Mouse (Mus musculus): ENCODE measurements around the gene Srpk1.

Srpk1 gene

DNA sequence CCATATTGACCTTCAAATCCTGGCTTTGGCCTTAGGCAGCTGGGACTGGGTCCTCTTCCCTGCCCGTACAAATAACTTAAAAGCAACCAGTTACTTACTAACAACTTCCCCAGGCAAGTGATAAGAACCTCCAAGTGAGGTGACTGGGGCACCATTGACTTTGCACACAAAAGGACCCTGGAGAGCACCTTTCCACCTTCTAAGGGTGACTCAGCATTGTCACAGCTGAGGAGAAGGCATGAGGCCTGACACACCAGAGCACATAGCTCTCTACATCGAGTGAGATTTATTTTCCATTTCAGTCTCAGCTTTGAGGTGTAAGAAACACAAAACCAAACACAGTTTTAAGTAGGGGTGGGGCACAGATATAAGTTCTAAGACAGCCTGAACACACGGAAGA is 31.9 kb downstream of the Srpk1 start:
- Histone ChIP-seq H3K27me3 (ENCODE audit: control insufficient read depth, insufficient read depth, low read length, poor library complexity, severe bottlenecking) (no peaks in the 10 kb centered on the region), H3K36me3 (ENCODE audit: control insufficient read depth, insufficient read depth, low read length, poor library complexity, severe bottlenecking) (peaks cover 2% of the 10 kb centered on the region)
- DNase-seq (ENCODE audit: low read depth, low spot score): no peak

- no peaks in the 10 kb centered on the region for H3K27me3 ChIP-seq (ENCODE audit: control insufficient read depth, insufficient read depth, low read length, poor library complexity, severe bottlenecking)
- H3K36me3 ChIP-seq (ENCODE audit: control insufficient read depth, insufficient read depth, low read length, poor library complexity, severe bottlenecking): peaks cover 2% of the 10 kb centered on the region
- no peak for DNase-seq (ENCODE audit: low read depth, low spot score)
Observed at GRCm38 (mm10) chr17:28588591-28588990, 33.9 kb downstream of the Srpk1 start.

DNA sequence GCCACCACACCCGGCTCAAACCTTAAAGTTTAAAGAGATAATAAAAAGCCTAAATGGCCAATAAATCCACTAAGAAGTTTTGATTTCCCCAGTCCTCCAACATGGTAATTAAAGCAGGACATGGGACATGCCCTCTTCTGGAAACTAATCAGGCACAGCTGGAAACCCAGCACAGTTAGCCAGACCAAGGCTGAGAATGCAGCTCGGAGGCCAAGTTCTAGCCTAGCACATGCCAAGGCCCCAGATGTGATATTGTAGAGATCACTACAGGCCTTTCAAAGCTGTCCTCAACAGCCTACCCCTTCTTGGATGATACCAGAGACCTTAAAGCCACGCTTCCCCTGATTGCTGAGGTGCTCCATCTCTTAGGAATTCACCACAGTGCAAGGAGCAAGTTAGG is 36.0 kb downstream of the Srpk1 start:
- no peaks in the 10 kb centered on the region for H3K27me3 ChIP-seq (ENCODE audit: control insufficient read depth, insufficient read depth, low read length, poor library complexity, severe bottlenecking)
- peaks cover 2% of the 10 kb centered on the region; the same call in 1 of the 2 replicates for H3K36me3 ChIP-seq (ENCODE audit: control insufficient read depth, insufficient read depth, low read length, poor library complexity, severe bottlenecking)
- DNase-seq (ENCODE audit: low read depth, low spot score): no peak

GRCm38 (mm10) chr17:28581056-28581455 is 41.5 kb downstream of the Srpk1 start:
- no peaks in the 10 kb centered on the region for H3K36me3 ChIP-seq (ENCODE audit: control insufficient read depth, insufficient read depth, low read length, poor library complexity, severe bottlenecking)
- DNase-seq (ENCODE audit: low read depth, low spot score): peak; percentile 17
- no peaks in the 10 kb centered on the region for H3K27me3 ChIP-seq (ENCODE audit: control insufficient read depth, insufficient read depth, low read length, poor library complexity, severe bottlenecking)

- peak; percentile 60 for DNase-seq (ENCODE audit: low read depth, low spot score)
- Histone ChIP-seq H3K27me3 (ENCODE audit: control insufficient read depth, insufficient read depth, low read length, poor library complexity, severe bottlenecking) (no peaks in the 10 kb centered on the region), H3K36me3 (ENCODE audit: control insufficient read depth, insufficient read depth, low read length, poor library complexity, severe bottlenecking) (no peaks in the 10 kb centered on the region)
Observed at GRCm38 (mm10) chr17:28580396-28580795, 42.1 kb downstream of the Srpk1 start.

DNA sequence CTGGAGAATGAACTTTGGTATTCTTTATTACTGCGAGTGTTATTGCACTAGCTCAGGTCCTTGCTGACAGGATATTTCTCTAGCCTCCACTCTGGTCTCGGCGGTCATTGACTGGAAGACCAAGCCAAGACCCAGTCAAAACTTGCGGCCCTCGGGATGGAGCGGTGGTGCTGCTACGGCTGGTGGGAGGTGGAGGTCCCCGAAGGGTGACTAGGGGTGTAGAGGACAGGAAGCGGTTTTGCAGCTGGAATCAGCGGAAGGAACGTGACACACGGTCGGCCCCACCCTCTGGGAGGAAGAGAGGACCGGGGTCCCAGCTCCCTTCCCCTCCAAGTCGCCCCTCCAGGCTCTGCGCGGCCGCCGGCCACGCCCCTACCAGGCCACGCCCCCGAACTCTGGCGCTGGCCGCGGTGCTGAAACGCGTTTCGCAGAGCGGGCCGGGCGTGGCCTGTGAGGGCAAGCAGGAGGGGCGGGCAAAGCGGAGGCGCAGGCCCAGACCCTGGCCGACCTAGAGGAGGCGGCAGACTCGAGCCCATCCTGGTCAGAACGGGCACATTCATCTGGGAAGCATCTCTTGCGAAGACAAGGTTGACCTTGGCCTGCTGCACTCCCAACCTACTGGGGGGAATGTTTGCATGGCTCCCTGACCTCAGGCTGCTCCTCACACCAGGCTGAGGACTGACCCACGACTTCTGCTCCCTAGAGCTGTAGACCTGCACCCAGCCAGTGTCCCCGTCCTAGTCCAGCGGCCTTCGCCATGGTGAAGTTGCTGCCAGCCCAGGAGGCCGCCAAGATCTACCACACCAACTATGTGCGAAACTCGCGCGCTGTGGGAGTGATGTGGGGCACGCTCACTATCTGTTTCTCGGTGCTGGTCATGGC is 47.0 kb downstream of the Srpk1 start, which contains the start of gene Lhfpl5:
TSS of gene Lhfpl5 (plus strand) at position 398 of the 882 bp plus-strand sequence.
- Histone ChIP-seq H3K36me3 (ENCODE audit: control insufficient read depth, insufficient read depth, low read length, poor library complexity, severe bottlenecking) (no peaks in the 10 kb centered on the region), H3K27me3 (ENCODE audit: control insufficient read depth, insufficient read depth, low read length, poor library complexity, severe bottlenecking) (no peaks in the 10 kb centered on the region)
- peak; percentile 53 for DNase-seq (ENCODE audit: low read depth, low spot score)

DNA sequence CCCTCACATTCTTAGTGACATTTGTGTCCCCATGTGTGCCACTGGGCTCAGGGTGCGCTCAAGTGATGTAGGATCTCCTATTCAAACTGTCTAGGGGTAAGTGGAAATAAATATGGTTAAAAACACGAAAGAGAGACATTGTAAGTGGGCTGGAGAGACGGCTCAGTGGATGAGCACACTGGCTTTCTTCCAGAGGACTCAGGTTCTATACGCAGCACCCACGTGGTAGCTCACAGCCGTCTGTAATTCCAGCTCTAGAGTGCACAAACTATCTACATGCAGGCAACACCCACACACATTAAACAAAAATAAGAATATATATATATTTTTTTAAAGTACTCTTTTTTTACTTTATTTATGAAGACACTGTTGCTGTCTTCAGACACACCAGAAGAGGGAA is 49.6 kb downstream of the Srpk1 start:
- DNase-seq (ENCODE audit: low read depth, low spot score): no peak
- no peaks in the 10 kb centered on the region for H3K36me3 ChIP-seq (ENCODE audit: control insufficient read depth, insufficient read depth, low read length, poor library complexity, severe bottlenecking)
- H3K27me3 ChIP-seq (ENCODE audit: control insufficient read depth, insufficient read depth, low read length, poor library complexity, severe bottlenecking): no peaks in the 10 kb centered on the region

- Histone ChIP-seq H3K36me3 (ENCODE audit: control insufficient read depth, insufficient read depth, low read length, poor library complexity, severe bottlenecking) (no peaks in the 10 kb centered on the region), H3K27me3 (ENCODE audit: control insufficient read depth, insufficient read depth, low read length, poor library complexity, severe bottlenecking) (no peaks in the 10 kb centered on the region)
- DNase-seq (ENCODE audit: low read depth, low spot score): no peak
Observed at GRCm38 (mm10) chr17:28572521-28572920, 50.0 kb downstream of the Srpk1 start.

GRCm38 (mm10) chr17:28571868-28572267 is 50.6 kb downstream of the Srpk1 start:
- DNase-seq (ENCODE audit: low read depth, low spot score): no peak
- no peaks in the 10 kb centered on the region for H3K36me3 ChIP-seq (ENCODE audit: control insufficient read depth, insufficient read depth, low read length, poor library complexity, severe bottlenecking)
- H3K27me3 ChIP-seq (ENCODE audit: control insufficient read depth, insufficient read depth, low read length, poor library complexity, severe bottlenecking): no peaks in the 10 kb centered on the region

DNA sequence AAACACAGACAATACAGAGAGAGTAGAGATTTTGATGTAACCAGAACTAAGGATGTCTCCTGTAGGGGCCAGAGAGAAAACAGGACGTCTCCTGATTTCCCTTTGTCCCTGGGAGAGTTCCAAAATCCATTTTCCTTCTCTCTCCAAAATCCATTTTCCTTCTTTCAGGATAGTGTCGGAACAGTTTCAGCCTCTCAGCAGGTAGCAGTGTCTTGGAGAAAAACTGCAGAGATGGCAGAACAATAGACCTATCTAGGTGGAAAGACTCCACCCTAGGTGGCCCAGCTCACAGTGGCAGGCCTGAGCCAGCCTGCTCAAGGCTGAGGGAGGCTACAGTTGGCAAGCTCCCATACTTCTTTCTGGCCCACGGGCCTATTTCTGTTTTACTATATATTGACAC is 55.0 kb downstream of the Srpk1 start:
- Histone ChIP-seq H3K36me3 (ENCODE audit: control insufficient read depth, insufficient read depth, low read length, poor library complexity, severe bottlenecking) (no peaks in the 10 kb centered on the region), H3K27me3 (ENCODE audit: control insufficient read depth, insufficient read depth, low read length, poor library complexity, severe bottlenecking) (no peaks in the 10 kb centered on the region)
- no peak for DNase-seq (ENCODE audit: low read depth, low spot score)

DNA sequence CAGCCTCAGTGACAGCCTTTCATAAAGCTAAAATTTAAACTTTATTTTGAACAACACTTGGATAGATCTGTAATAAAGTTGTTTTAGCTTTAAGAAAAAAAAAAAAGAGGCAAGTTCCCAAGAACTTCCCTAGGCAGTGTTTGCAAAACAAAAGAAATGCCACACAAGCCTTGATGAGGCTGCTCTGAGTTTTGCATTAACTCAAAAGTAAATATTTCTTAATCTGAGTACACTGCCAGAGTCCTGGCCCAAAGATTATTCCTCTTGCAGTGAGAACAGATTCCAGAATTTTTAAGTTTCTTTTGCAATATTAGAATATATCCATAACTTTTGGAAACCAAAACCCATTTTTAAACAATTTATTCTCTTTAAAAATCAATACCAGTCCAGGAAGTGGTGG is 57.3 kb downstream of the Srpk1 start:
- no peak for DNase-seq (ENCODE audit: low read depth, low spot score)
- Histone ChIP-seq H3K27me3 (ENCODE audit: control insufficient read depth, insufficient read depth, low read length, poor library complexity, severe bottlenecking) (no peaks in the 10 kb centered on the region), H3K36me3 (ENCODE audit: control insufficient read depth, insufficient read depth, low read length, poor library complexity, severe bottlenecking) (no peaks in the 10 kb centered on the region)

DNA sequence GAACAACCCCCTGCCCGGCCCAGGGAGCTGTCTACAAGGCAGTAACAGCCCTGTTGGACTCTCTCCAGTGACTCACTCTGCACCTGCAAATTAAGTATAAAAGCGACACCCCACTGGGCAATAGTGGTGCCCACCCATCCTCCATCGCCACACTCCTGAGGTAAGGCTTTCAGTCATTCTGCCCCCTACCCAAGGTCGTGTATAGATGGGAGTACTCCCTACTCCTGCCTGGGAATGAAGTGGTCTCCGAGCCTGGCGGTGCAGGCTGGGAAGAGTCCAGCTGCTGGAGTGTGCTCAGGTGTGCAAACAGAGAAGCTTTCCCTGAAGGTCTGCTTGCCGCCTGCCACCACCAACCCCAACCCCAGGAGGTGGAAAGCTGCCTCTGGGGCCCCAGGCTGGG is 60.9 kb downstream of the Srpk1 start:
- no peaks in the 10 kb centered on the region for H3K36me3 ChIP-seq (ENCODE audit: control insufficient read depth, insufficient read depth, low read length, poor library complexity, severe bottlenecking)
- no peak for DNase-seq (ENCODE audit: low read depth, low spot score)

GRCm38 (mm10) chr17:28560598-28560997 is 61.9 kb downstream of the Srpk1 start, which contains the start of gene Clps:
TSS of gene Clps (minus strand) at chr17:28560766.
- Histone ChIP-seq H3K36me3 (ENCODE audit: control insufficient read depth, insufficient read depth, low read length, poor library complexity, severe bottlenecking) (no peaks in the 10 kb centered on the region), H3K27me3 (ENCODE audit: control insufficient read depth, insufficient read depth, low read length, poor library complexity, severe bottlenecking) (no peaks in the 10 kb centered on the region)
- DNase-seq (ENCODE audit: low read depth, low spot score): no peak

More for the DNA sequence above, 60.9 kb downstream of the Srpk1 start:
- no peaks in the 10 kb centered on the region for H3K27me3 ChIP-seq (ENCODE audit: control insufficient read depth, insufficient read depth, low read length, poor library complexity, severe bottlenecking)

- Histone ChIP-seq H3K27me3 (ENCODE audit: control insufficient read depth, insufficient read depth, low read length, poor library complexity, severe bottlenecking) (no peaks in the 10 kb centered on the region), H3K36me3 (ENCODE audit: control insufficient read depth, insufficient read depth, low read length, poor library complexity, severe bottlenecking) (no peaks in the 10 kb centered on the region)
- DNase-seq (ENCODE audit: low read depth, low spot score): no peak
Observed at GRCm38 (mm10) chr17:28557772-28558171, 64.7 kb downstream of the Srpk1 start.

DNA sequence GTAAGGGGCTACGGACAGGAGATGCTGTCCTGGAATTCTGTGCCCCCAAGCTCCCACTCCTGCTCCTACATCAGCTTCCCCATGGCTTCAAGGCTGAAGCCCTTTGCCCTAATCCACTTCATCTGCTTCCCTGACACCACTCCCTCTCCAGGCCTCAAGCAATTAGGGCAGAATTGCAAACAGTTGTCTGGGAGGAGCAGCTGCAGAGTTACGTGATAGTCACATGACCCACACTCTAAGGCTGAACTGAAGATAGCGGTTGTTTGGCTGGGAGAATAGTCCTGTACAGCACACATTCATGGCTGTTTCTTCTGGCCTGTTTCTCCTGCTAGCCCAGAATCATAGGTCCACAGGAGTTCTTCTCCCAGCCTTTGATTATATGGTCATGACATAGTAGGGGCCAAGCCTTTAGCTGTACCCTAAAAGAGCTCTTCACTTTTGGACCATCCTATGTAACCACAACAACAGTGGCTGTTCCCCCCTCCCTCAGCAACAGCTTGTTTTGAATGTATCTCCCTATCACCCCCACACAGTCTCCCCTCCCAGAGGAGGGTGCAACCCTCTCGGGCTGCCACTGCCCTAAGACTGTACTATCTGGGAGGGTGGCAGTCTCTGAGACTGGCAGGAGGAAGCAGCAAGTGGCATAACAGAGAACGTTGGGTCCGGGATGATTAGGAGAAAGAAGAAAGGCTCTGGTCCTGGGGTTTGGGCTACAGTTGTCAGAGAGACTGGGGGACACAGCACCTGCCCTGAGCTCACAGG is 65.7 kb downstream of the Srpk1 start:
- Histone ChIP-seq H3K36me3 (ENCODE audit: control insufficient read depth, insufficient read depth, low read length, poor library complexity, severe bottlenecking) (no peaks in the 10 kb centered on the region), H3K27me3 (ENCODE audit: control insufficient read depth, insufficient read depth, low read length, poor library complexity, severe bottlenecking) (no peaks in the 10 kb centered on the region)
- DNase-seq (ENCODE audit: low read depth, low spot score): no peak
